Mouse (Mus musculus) E14TG2a.4 (cell line): ENCODE data around the gene Nsun3.

Source experiments
- H3K27me3 ChIP-seq: 2 replicates; pipeline ENCODE4 v1.6.1; 2014; ENCODE audit warnings: low read length, control low read depth; ENCODE audit not compliant: insufficient read depth
- H3K36me3 ChIP-seq: 2 replicates; pipeline ENCODE4 v1.6.1; 2014; ENCODE audit warnings: low read length, control low read depth; ENCODE audit not compliant: insufficient read depth
- H3K4me1 ChIP-seq: replicated peaks from 2 replicates; pipeline ENCODE4 v1.6.1; 2014; ENCODE audit warnings: low read depth, low read length, control low read depth
- H3K4me3 ChIP-seq: replicated peaks from 2 replicates; pipeline ENCODE4 v1.5.1; 2014; ENCODE audit warnings: mild to moderate bottlenecking, low read length
- H3K9me3 ChIP-seq: 2 replicates; pipeline ENCODE4 v1.6.1; 2014; ENCODE audit warnings: low read length, control low read depth
- CTCF ChIP-seq: conservative IDR thresholded peaks from 2 replicates; pipeline ENCODE4 v1.5.1; 2014; ENCODE audit warnings: low read length
- NANOG ChIP-seq: IDR thresholded peaks from 2 replicates; pipeline ENCODE4 v1.6.1; 2014; ENCODE audit warnings: borderline replicate concordance, low read length, mixed read lengths
- POU5F1 ChIP-seq: IDR thresholded peaks from 2 replicates; pipeline ENCODE4 v1.6.1; 2014; ENCODE audit warnings: low read length, borderline replicate concordance

Nsun3 gene

GRCm38 (mm10) chr16:62813790-62814189, 27.2 kb upstream of the Nsun3 start:
- Histone ChIP-seq H3K36me3 (0 out of 2 replicates have a peak, but pooled peaks cover 6% of the 10 kb centered on the region), H3K9me3 (no peaks in the 10 kb centered on the region), H3K27me3 (no peaks in the 10 kb centered on the region), H3K4me3 (no peak overlapping the region), H3K4me1 (no peaks in the 10 kb centered on the region)
- TF ChIP-seq POU5F1, result no peak

GRCm38 (mm10) chr16:62810855-62811254, 24.2 kb upstream of the Nsun3 start:
- Histone ChIP-seq H3K36me3 (0 out of 2 replicates have a peak, but pooled peaks cover 6% of the 10 kb centered on the region), H3K27me3 (no peaks in the 10 kb centered on the region), H3K4me1 (peaks cover 19% of the 10 kb centered on the region), H3K9me3 (no peaks in the 10 kb centered on the region), H3K4me3 (no peak overlapping the region)
- no peak for TF ChIP-seq CTCF
- no peak for TF ChIP-seq NANOG
- no peak for TF ChIP-seq POU5F1

GRCm38 (mm10) chr16:62807249-62807979, 20.8 kb upstream of the Nsun3 start:
- no peaks in the 10 kb centered on the region for H3K9me3 ChIP-seq
- peaks cover 25% of the 10 kb centered on the region for H3K4me1 ChIP-seq
- no peak overlapping the region for H3K4me3 ChIP-seq
- peaks cover 5% of the 10 kb centered on the region; the same call in 1 of the 2 replicates for H3K36me3 ChIP-seq
- no peaks in the 10 kb centered on the region for H3K27me3 ChIP-seq
- TF ChIP-seq POU5F1, result no peak
- TF ChIP-seq CTCF, result no peak

GRCm38 (mm10) chr16:62804621-62805020, 18.0 kb upstream of the Nsun3 start:
- TF ChIP-seq POU5F1, result no peak
- TF ChIP-seq NANOG, result no peak
- no peak for TF ChIP-seq CTCF
- Histone ChIP-seq H3K36me3 (peaks cover 13% of the 10 kb centered on the region), H3K9me3 (no peaks in the 10 kb centered on the region), H3K4me1 (peaks cover 25% of the 10 kb centered on the region), H3K4me3 (no peak overlapping the region), H3K27me3 (no peaks in the 10 kb centered on the region)

GRCm38 (mm10) chr16:62799839-62800238, 13.2 kb upstream of the Nsun3 start:
- H3K27me3 ChIP-seq, result no peaks in the 10 kb centered on the region
- H3K4me3 ChIP-seq, result no peak overlapping the region
- no peaks in the 10 kb centered on the region for H3K9me3 ChIP-seq
- H3K4me1 ChIP-seq, result no peaks in the 10 kb centered on the region
- no peak for TF ChIP-seq NANOG
- no peak for TF ChIP-seq CTCF
- peaks cover 22% of the 10 kb centered on the region for H3K36me3 ChIP-seq

GRCm38 (mm10) chr16:62799426-62799825, 12.8 kb upstream of the Nsun3 start:
- Histone ChIP-seq H3K4me1 (no peaks in the 10 kb centered on the region), H3K27me3 (no peaks in the 10 kb centered on the region), H3K4me3 (no peak overlapping the region), H3K9me3 (no peaks in the 10 kb centered on the region), H3K36me3 (peaks cover 22% of the 10 kb centered on the region)
- no peak for TF ChIP-seq NANOG
- no peak for TF ChIP-seq CTCF
- TF ChIP-seq POU5F1, result no peak

- no peak overlapping the region for H3K4me3 ChIP-seq
- peaks cover 22% of the 10 kb centered on the region for H3K36me3 ChIP-seq
- no peaks in the 10 kb centered on the region for H3K4me1 ChIP-seq
- H3K27me3 ChIP-seq, result no peaks in the 10 kb centered on the region
- no peak for TF ChIP-seq CTCF
- no peaks in the 10 kb centered on the region for H3K9me3 ChIP-seq
Observed at GRCm38 (mm10) chr16:62798808-62799207, 12.2 kb upstream of the Nsun3 start.

- Histone ChIP-seq H3K4me3 (no peak overlapping the region), H3K9me3 (peaks cover 12% of the 10 kb centered on the region), H3K4me1 (no peaks in the 10 kb centered on the region), H3K36me3 (peaks cover 18% of the 10 kb centered on the region), H3K27me3 (no peaks in the 10 kb centered on the region)
- TF ChIP-seq NANOG (no peak), CTCF (no peak), POU5F1 (no peak)
Observed at GRCm38 (mm10) chr16:62796608-62797007, 10.0 kb upstream of the Nsun3 start.

- peaks cover 13% of the 10 kb centered on the region for H3K4me1 ChIP-seq
- no peaks in the 10 kb centered on the region for H3K27me3 ChIP-seq
- TF ChIP-seq CTCF, result peak; percentile 37
- TF ChIP-seq POU5F1, result no peak
- peaks cover 18% of the 10 kb centered on the region for H3K36me3 ChIP-seq
- no peak overlapping the region for H3K4me3 ChIP-seq
- no peaks in the 10 kb centered on the region for H3K9me3 ChIP-seq
Observed at GRCm38 (mm10) chr16:62782229-62782628, 4.4 kb downstream of the Nsun3 start.
